Mouse (Mus musculus) cerebral cortex, adult 2 months (tissue): ENCODE results near the gene Dcp1b.

ENCODE experiments used
- WGBS: fragments of 180-500 bp; shearing (Covaris S2); methylation state at CpG from one replicate; pipeline ENCODE4 v1.1.7; 2018; 5-methylcytosine and 5-hydroxymethylcytosine counted together

Gene Dcp1b

DNA sequence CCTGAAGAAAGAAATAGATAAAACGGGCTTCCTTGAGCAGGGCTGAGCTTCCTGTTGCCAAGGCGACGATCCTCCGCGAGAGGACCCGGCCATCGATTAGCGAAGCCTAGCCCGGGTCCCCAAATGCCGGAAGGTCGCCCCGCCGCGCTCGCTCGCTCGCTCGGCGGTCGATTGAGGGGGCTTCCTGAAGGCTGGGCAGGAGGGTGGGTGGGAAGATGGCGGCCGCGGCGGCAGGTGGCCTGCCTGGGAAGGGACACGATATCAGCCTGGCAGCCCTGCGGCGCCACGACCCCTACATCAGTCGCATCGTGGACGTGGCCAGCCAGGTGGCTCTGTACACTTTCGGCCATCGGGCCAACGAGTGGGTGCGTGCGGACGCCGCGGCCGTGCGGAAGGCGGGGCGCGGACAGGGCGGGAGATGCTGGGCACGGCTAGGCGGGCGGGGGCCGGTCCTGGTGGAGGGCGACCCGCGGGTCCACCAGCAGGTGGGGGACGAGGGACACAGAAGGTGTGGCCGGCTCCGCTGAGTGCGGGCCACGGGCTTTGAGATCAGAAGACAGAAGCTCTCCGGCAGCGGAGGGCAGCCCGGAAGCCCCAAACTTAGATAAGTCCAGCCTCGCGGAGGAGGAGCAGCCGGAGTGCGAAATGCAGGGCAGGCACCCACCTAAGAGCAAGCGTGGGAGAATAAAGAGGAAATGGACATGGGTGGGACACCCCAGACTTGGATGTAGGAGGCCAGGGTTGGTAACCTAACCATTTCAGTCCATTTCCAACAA lies at the start of gene Dcp1b:
Gene Dcp1b, plus strand, starts transcription at position 176 of the 776 bp plus-strand sequence.
- WGBS, result under 1% methylated on average over 63 of the region's 65 CpGs

DNA sequence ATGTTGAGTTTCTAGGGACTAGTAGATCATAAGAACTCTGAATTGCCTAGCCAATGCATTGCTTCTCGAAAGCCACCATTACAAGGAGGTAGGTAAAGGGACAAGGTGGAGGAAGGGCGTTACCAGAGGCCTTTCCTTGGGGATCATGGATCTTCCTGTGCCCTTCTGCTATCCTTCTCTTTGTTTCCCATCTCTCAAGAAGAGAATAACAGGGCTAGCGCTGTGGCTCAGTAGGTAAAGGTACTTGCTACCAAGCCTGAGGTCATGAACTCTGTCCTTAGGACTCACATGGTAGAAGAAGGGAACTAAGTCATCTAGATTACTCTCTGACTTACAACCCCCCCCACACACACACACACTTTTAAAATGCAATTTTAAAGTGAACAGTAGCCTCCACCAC lies 48.1 kb upstream of the Dcp1b start:
- 91% methylated on average over 3 of the region's 3 CpGs for WGBS

DNA sequence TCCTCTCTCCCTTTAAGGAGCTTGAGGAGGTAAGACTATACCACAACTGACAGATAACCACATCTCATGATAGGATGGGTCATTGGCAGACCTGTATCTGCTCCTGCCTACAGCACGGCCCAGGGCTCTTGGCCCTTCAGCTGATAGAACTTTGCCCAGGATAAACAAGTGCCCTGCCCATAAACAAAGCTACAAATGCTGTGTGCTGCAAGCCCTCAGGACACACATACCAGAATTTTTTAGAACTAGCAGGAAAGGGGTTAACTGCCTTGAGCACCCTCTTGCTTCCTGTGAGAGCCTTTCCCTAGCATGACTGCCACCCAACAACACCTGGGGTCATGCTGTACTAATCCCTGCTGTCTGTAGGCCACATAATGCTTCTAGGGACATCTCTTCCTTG lies 47.0 kb upstream of the Dcp1b start:
- 100% methylated on average over 1 of the region's 1 CpGs for WGBS

- WGBS, result 91% methylated on average over 8 of the region's 8 CpGs
Measured at GRCm38 (mm10) chr6:119128521-119128920, 46.5 kb upstream of the Dcp1b start.

DNA sequence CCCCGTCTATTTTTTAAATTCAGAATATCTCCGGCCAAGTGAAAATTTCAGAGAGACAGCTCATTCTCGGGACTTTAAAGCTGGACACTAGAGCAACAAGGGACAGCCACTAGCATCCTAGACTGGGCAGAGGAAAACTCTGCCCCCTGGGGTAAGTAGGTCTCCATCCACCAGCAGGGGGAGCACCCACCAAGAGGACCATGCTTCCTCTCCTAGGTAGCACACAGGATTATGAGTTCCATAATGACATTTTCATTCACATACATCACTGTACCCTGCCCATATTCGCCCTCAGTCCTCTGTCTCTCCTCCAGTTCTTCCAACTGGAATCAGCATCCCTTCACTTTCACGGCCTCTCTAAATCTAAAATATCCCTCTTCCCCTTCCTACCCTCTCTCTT lies 45.4 kb upstream of the Dcp1b start:
- WGBS, result 69% methylated on average over 5 of the region's 5 CpGs

DNA sequence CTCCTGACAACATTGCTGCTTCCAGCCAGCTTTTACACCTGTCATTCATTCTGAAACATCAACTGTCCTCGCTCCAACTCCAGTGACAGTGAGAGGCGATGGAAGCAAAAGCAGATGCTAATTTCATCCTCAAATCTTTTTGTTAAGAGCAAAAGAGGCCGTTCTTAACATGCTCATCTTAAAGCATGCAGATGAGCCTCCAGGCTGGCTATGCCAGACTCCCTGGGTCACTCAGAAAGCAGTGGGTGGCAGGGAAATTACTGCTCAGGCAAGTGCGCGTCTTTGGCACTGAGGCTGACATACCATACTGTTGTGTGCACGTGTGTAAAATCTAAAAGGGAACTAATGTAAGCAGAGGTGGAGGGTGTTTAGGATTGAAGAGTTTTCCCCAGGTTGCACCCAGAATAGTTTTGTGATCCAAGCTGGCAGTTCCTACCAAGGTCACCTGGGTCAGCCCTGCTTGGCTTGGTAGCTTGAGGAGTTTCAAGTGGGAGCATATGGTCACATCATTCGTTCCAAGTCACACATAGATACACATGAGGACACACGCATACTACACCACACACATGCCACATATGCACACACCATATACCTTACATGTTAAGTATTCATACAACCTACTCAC lies 42.8 kb upstream of the Dcp1b start:
- 52% methylated on average over 8 of the region's 8 CpGs for WGBS

DNA sequence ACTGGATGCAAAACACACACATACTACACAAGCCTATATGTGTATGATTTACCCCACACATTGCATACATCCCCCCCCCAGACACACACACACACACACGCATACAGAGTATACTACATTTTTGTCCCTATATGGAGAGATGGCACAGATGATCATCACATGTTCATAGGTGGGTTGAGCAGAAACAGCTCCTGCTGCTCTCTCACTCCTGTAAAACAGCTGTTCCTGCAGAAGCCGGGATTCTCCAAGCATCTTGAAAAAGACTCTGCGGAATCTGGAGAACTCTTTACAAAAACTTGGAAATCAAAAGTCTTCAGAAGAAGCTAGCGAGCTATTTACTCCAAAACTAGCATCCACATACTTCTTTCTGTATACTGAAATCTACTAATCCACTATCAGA lies 42.2 kb upstream of the Dcp1b start:
- 64% methylated on average over 4 of the region's 4 CpGs for WGBS

- WGBS, result 90% methylated on average over 10 of the region's 10 CpGs
Measured at GRCm38 (mm10) chr6:119137768-119138167, 37.3 kb upstream of the Dcp1b start.

GRCm38 (mm10) chr6:119139561-119139960 lies 35.5 kb upstream of the Dcp1b start:
- WGBS, result 75% methylated on average over 7 of the region's 7 CpGs

DNA sequence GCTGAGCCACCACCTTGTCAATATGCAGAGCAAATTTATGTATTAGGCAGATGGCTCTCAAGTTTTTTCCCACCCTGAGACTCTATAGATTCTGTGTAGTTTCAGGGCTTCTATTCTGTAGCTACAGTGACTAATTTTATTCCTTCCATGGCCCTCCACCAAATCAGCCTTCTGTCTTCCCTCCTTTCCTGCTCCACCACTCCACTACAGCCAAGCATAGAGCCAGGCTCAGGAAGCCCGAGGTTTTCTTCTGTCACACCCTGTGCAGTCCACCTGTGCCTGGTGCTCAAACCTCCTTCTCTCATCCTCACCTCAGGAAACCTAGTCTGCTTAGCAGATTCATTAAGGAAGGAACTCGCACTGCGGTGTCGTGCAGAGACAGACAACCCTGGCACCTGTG lies 29.9 kb upstream of the Dcp1b start:
- 69% methylated on average over 4 of the region's 4 CpGs for WGBS

DNA sequence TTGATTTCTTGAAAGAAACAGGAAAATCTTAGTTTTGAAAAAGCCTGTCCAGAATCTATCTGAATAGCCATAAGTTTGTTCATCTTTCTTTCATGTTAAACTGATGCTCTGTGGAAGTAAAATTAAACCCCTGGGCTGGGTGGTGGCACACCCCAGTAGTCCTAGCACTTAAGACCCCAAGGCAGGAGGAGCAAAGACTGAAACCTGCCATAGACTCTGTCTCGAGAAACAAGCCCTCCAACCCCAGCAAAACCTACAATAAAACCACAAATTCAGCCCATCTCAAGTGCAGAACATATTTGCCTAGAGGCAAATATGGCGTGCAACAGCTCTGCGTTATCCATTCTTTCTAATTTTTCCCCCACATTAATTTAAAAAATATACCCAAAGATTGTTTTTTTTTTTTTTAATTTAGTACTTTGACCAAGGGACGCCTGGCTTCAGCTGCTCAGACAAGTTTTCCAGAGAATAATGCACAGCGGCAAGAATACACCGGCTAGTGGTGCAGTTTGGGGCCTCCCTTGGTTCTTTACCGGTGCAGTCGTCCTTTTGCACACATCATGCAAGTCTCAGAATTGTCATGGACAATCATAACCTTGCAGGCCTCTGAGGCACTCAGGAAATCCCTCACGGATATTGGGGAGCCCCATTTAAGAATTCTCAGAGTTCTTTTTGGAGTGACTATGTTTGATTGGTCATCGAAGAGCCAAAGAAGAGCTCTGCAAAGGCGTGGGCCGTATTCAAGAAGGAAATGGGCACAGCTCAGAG lies 562 bp upstream of the Dcp1b start:
- 46% methylated on average over 12 of the region's 12 CpGs for WGBS

DNA sequence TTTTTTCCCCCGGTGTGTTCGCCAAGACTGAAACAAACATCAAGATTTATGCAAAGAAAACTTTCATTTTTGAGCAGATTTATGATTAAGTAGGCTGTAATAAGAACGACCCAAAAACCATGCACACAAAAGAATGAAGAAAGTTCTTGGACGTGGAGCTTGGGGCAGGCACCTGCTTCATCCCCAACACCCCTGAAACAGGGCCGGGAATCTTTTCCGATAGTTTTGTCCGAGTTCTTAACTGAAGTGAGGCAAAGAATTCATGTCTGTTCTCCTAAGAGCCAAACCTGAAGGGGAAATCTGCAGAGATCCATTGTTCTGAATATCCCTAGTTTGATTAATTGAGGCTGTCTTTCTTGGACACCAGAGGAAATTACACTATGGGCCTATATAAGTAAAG lies 1.1 kb downstream of the Dcp1b start:
- WGBS, result 62% methylated on average over 7 of the region's 7 CpGs

GRCm38 (mm10) chr6:119177101-119177500 lies 2.0 kb downstream of the Dcp1b start:
- WGBS, result 49% methylated on average over 8 of the region's 8 CpGs

DNA sequence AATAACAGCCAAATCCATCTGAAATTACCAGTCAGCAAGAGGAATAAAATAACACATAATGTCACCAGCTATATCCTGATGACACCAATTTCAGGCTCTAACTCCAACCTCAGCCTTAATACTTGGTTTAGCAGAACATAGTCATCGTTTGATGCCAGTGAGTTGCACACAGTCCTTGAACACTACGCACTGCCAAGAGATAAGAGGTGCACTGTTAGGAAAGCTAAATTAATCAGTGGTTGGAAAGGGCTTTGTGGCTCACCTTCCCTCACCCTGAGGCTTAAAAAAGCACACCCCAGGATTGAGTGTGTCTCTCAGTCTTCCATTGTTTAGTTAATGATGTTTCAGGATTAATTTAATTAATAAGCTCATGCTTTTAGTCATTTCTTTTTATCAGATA lies 5.1 kb downstream of the Dcp1b start:
- WGBS, result 89% methylated on average over 2 of the region's 2 CpGs

DNA sequence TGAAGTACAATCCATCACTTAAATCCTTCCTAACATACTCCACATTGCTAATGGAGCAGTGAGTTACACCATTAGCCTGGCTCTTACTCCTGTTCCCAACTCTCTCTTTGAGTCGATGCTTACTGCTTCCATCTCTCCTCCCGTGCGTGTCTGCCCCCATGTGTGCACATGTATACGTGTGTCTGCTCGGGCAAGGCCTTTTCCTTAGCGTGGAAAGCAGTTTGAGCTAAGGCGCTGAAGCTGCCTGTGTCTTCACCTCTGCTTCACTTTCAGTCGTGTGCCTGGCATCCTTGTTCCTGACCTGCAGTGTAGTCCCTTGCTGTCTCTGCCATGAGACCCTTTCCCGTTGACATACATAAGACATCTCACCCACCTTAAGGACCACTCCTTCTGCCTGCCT lies 7.2 kb downstream of the Dcp1b start:
- 88% methylated on average over 9 of the region's 9 CpGs for WGBS

DNA sequence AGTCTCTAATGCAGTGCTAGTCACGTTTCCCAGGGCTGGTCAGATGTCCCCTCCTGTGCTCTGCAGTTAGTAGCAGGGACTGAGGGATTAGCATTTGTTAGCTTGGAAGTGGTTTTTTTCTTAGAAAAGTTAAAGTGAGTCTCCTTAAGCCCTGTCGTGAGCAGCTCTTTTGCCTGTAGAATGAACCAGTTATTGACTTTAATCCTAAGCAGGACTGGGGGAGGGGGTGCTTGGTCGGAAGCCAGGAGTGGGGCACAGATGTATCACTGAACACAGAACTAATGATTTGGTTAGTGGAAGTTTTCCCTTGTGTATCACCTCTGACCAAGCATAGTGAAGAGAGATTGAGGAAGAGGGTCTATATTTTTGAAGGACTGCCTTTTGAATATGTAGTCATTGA lies 8.7 kb downstream of the Dcp1b start:
- 74% methylated on average over 3 of the region's 3 CpGs for WGBS

GRCm38 (mm10) chr6:119186658-119187057 lies 11.6 kb downstream of the Dcp1b start:
- WGBS, result 61% methylated on average over 8 of the region's 8 CpGs

DNA sequence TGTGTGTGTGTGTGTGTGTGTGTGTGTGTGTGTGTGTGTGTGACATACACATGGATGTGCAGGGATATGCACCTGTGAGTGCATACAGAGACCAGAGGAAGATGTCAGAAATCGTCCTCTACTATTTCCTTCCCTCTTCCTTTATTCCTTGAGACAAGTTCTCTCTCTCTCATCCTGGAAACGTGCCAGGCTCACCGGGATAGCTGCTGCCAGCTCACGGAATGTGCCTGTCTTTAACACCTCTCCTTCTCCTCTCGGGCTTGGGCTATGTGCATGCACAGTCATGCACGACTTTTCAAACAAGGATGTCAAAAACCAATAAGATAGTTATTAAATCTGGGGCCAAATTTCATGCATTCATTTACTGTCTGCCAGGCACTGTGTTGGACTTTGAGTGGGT lies 12.6 kb downstream of the Dcp1b start:
- 63% methylated on average over 6 of the region's 6 CpGs for WGBS

DNA sequence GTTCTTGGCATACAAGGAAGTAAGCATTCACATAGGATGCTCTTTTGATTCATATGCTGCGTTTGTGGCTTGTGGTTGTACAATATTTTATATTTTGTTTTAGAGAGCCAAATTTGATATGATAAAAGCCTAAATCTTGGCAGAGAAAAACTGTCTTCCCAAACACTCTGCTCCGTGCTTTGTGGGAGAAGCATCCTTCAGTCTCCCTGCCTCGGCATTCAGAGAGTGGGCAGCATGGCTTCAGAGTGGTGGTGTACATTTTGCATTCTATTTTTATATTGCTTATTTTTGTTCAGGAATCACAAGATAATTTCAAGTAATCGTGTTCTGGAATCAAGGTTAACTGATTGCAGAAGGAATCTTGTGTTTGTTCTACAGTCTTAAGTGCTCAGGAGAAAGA lies 16.4 kb downstream of the Dcp1b start:
- WGBS, result 48% methylated on average over 4 of the region's 4 CpGs

- 94% methylated on average over 15 of the region's 15 CpGs for WGBS
Measured at GRCm38 (mm10) chr6:119193571-119194154, 18.6 kb downstream of the Dcp1b start.

DNA sequence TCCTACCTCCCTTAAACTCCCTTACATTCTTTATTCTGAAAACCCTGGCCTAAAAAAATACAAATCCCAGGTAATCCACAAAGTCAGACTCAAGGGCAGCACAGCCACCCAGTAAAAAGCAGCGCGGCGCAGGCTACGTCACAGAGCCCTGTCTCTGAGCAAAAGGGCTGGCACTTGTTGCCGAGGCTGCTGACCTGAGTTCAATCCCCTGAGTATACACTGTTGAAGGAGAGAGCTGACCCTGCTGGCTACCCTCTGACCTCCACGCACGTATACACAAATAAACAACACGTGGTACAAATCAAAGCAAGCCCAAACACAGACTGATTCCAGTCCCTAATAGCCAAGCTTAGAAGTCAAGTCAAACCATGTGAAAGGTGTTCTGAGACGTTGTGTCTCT lies 19.1 kb downstream of the Dcp1b start:
- 86% methylated on average over 9 of the region's 9 CpGs for WGBS

DNA sequence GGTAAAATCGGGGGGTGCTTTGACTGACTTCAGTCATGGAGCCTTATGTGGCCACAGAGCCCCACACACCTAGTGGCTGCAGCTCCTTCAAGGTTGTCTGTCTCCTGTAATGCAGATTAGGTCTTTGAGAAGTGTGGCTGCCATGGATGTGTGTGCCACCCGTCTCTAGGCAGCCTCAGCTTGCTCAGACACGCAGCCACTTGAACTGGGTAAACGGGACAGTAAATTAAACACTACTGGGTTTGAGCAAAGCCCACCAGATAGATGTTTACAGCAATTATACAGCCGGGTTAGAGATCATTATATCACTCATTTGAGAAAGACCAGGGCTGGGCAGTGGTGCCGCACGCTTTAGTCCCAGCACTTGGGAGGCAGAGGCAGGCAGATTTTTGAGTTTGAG lies 19.5 kb downstream of the Dcp1b start:
- 96% methylated on average over 7 of the region's 7 CpGs for WGBS
